Mouse (Mus musculus) liver, adult 2 months (tissue): ENCODE results near the gene Nup85. TPM values are rescaled to one million over a fixed set of nuclear protein-coding genes. Genes with fewer than 3 reads are reported as not detected.

ENCODE experiments used
- DNase-seq: peaks from one replicate; pipeline ENCODE4 v3.0.0-alpha.2; 2011; ENCODE audit warnings: low read depth, low spot score; ENCODE audit errors: extremely low read depth
- H3K27ac ChIP-seq: fragments of 200-500 bp; replicated peaks from 2 replicates; pipeline ENCODE4 v1.5.1; 2012; ENCODE audit warnings: low read depth, mild to moderate bottlenecking, control low read depth, inconsistent platforms, low read length; ENCODE audit not compliant: insufficient read depth
- H3K27me3 ChIP-seq: fragments of 200-500 bp; 2 replicates; pipeline ENCODE4 v1.6.1; 2012; ENCODE audit warnings: mild to moderate bottlenecking, moderate library complexity, low read length, inconsistent platforms; ENCODE audit not compliant: control insufficient read depth, insufficient read depth
- H3K36me3 ChIP-seq: fragments of 200-500 bp; 2 replicates; pipeline ENCODE4 v1.6.1; 2012; ENCODE audit warnings: low read length, inconsistent platforms; ENCODE audit not compliant: control insufficient read depth, insufficient read depth
- H3K4me1 ChIP-seq: fragments of 200-500 bp; 2 replicates; pipeline ENCODE4 v1.6.1; 2011; ENCODE audit warnings: low read length; ENCODE audit not compliant: control insufficient read depth, insufficient read depth
- H3K4me3 ChIP-seq: fragments of 200-500 bp; 2 replicates; pipeline ENCODE4 v1.5.1; 2011; ENCODE audit warnings: low read depth, mild to moderate bottlenecking, control low read depth, low read length, moderate library complexity; ENCODE audit not compliant: insufficient read depth
- H3K79me2 ChIP-seq: fragments of 200-500 bp; 2 replicates; pipeline ENCODE4 v1.6.1; 2012; ENCODE audit warnings: inconsistent platforms, mild to moderate bottlenecking, low read length, moderate library complexity; ENCODE audit not compliant: control insufficient read depth, insufficient read depth
- H3K9ac ChIP-seq: fragments of 200-500 bp; 2 replicates; pipeline ENCODE4 v1.6.1; 2012; ENCODE audit warnings: low read depth, mild to moderate bottlenecking, control low read depth, inconsistent platforms, low read length
- CTCF ChIP-seq: fragments of 200-500 bp; IDR thresholded peaks from 2 replicates; pipeline ENCODE4 v1.5.1; 2011; ENCODE audit warnings: low read depth, low read length, control low read depth
- POLR2A ChIP-seq: fragments of 200-500 bp; IDR thresholded peaks from 2 replicates; pipeline ENCODE4 v1.6.1; 2011; ENCODE audit warnings: low read length, control low read depth; ENCODE audit not compliant: insufficient read depth; ENCODE audit errors: extremely low read depth
- WGBS: fragments of 180-500 bp; shearing (Covaris S2); methylation state at CpG from one replicate; pipeline ENCODE4 v1.1.7; 2018; 5-methylcytosine and 5-hydroxymethylcytosine counted together
- polyA plus RNA-seq: library from polyadenylated mRNA; depleted of rRNA; stranded (reverse); fragments of >200 nt; gene quantifications from 2 replicates; pipeline ENCODE4 v1.2.3, GENCODE M21; 2012
- total RNA-seq: library from RNA; depleted of rRNA; stranded (reverse); fragments of >200 nt; gene quantifications from 2 replicates; pipeline ENCODE4 v1.2.3, GENCODE M21; 2014

Nup85 gene
- total and polyA plus RNA-seq, 2 experiments, result 21.8 to 21.9 TPM

- no peak for DNase-seq
- Histone ChIP-seq H3K9ac (no peak overlapping the region), H3K4me3 (no peak overlapping the region), H3K4me1 (no peaks in the 10 kb centered on the region), H3K36me3 (peaks cover 37% of the 10 kb centered on the region), H3K27me3 (no peaks in the 10 kb centered on the region), H3K79me2 (no peaks in the 10 kb centered on the region), H3K27ac (no peak overlapping the region)
- TF ChIP-seq POLR2A (no peak), CTCF (no peak)
- 81% methylated on average over 7 of the region's 7 CpGs for WGBS
Measured at GRCm38 (mm10) chr11:115585573-115586100, 21.4 kb downstream of the Nup85 start.

GRCm38 (mm10) chr11:115586403-115586802 lies 22.2 kb downstream of the Nup85 start:
- TF ChIP-seq CTCF (no peak), POLR2A (no peak)
- WGBS, result 92% methylated on average over 9 of the region's 9 CpGs
- DNase-seq, result no peak
- Histone ChIP-seq H3K36me3 (peaks cover 41% of the 10 kb centered on the region), H3K27ac (no peak overlapping the region), H3K4me3 (no peak overlapping the region), H3K9ac (no peak overlapping the region), H3K79me2 (no peaks in the 10 kb centered on the region), H3K27me3 (no peaks in the 10 kb centered on the region), H3K4me1 (no peaks in the 10 kb centered on the region)

- Histone ChIP-seq H3K4me1 (no peaks in the 10 kb centered on the region), H3K27ac (no peak overlapping the region), H3K27me3 (no peaks in the 10 kb centered on the region), H3K4me3 (no peak overlapping the region), H3K36me3 (peaks cover 46% of the 10 kb centered on the region), H3K9ac (no peak overlapping the region), H3K79me2 (no peaks in the 10 kb centered on the region)
- DNase-seq, result no peak
- no peak for TF ChIP-seq POLR2A
- no peak for TF ChIP-seq CTCF
- 94% methylated on average over 9 of the region's 9 CpGs for WGBS
Measured at GRCm38 (mm10) chr11:115587984-115588383, 23.8 kb downstream of the Nup85 start.

GRCm38 (mm10) chr11:115590526-115591075 lies 26.4 kb downstream of the Nup85 start:
- WGBS, result 90% methylated on average over 2 of the region's 2 CpGs
- H3K9ac ChIP-seq, result no peak overlapping the region

GRCm38 (mm10) chr11:115595209-115595608 lies 31.0 kb downstream of the Nup85 start:
- Histone ChIP-seq H3K79me2 (no peaks in the 10 kb centered on the region), H3K4me3 (no peak overlapping the region), H3K4me1 (peaks cover 3% of the 10 kb centered on the region; the same call in 1 of the 2 replicates), H3K27ac (no peak overlapping the region), H3K27me3 (no peaks in the 10 kb centered on the region), H3K36me3 (peaks cover 27% of the 10 kb centered on the region), H3K9ac (no peak overlapping the region)
- no peak for DNase-seq
- TF ChIP-seq POLR2A (no peak), CTCF (no peak)
- 97% methylated on average over 3 of the region's 3 CpGs for WGBS

More at GRCm38 (mm10) chr11:115590526-115591075, 26.4 kb downstream of the Nup85 start:
- Histone ChIP-seq H3K79me2 (no peaks in the 10 kb centered on the region), H3K27ac (no peak overlapping the region), H3K4me3 (no peak overlapping the region), H3K27me3 (no peaks in the 10 kb centered on the region), H3K36me3 (peaks cover 40% of the 10 kb centered on the region), H3K4me1 (no peaks in the 10 kb centered on the region)
- TF ChIP-seq CTCF (no peak), POLR2A (no peak)
- no peak for DNase-seq

- H3K27me3 ChIP-seq, result no peaks in the 10 kb centered on the region
- H3K4me3 ChIP-seq, result no peak overlapping the region
- TF ChIP-seq CTCF, result no peak
- no peak for TF ChIP-seq POLR2A
- no peak overlapping the region for H3K9ac ChIP-seq
- no peak for DNase-seq
- H3K36me3 ChIP-seq, result peaks cover 5% of the 10 kb centered on the region; the same call in 1 of the 2 replicates
- peaks cover 7% of the 10 kb centered on the region; the same call in 1 of the 2 replicates for H3K79me2 ChIP-seq
- 98% methylated on average over 4 of the region's 4 CpGs for WGBS
- H3K4me1 ChIP-seq, result peaks cover 18% of the 10 kb centered on the region
- no peak overlapping the region for H3K27ac ChIP-seq
Measured at GRCm38 (mm10) chr11:115598309-115598708, 34.1 kb downstream of the Nup85 start.
